Mouse (Mus musculus) C2C12 (cell line): ENCODE data around the gene Cobl. TPM values are rescaled to one million over a fixed set of nuclear protein-coding genes. Genes with fewer than 3 reads are reported as not detected.
A peak's percentile ranks its signal among the peaks of the same experiment; 100 is the strongest.

Experiments used
- H3K27me3 ChIP-seq: one replicate; pipeline ENCODE4 v1.6.1; 2011; ENCODE audit not compliant: control insufficient read depth, insufficient read depth, insufficient read length
- H3K36me3 ChIP-seq: one replicate; pipeline ENCODE4 v1.6.1; 2011; ENCODE audit not compliant: control insufficient read depth, insufficient read depth
- H3K4me3 ChIP-seq: one replicate; pipeline ENCODE4 v1.5.1; 2011; ENCODE audit warnings: mild to moderate bottlenecking, control low read depth; ENCODE audit not compliant: poor library complexity, insufficient read depth, severe bottlenecking
- H3K79me2 ChIP-seq: one replicate; pipeline ENCODE4 v1.6.1; 2011; ENCODE audit not compliant: control insufficient read depth, insufficient read depth
- H3K79me3 ChIP-seq: one replicate; pipeline ENCODE4 v1.6.1; 2011; ENCODE audit warnings: low read depth, control low read depth
- H3ac ChIP-seq: one replicate; pipeline ENCODE3; 2011; ENCODE audit warnings: low read depth; ENCODE audit not compliant: control insufficient read depth, insufficient read length
- CEBPB ChIP-seq: IDR thresholded peaks from one replicate; pipeline ENCODE4 v1.6.1; 2011; ENCODE audit warnings: low read depth, mild to moderate bottlenecking, control low read depth, moderate library complexity
- CTCF ChIP-seq: IDR thresholded peaks from one replicate; pipeline ENCODE4 v1.5.1; 2011; ENCODE audit not compliant: control insufficient read depth, insufficient read depth, insufficient read length
- FOSL1 ChIP-seq: IDR thresholded peaks from one replicate; pipeline ENCODE4 v1.8.0; 2011; ENCODE audit warnings: mild to moderate bottlenecking, low read length; ENCODE audit not compliant: poor library complexity, insufficient read depth, severe bottlenecking
- MAX ChIP-seq: IDR thresholded peaks from one replicate; pipeline ENCODE4 v1.6.1; 2011; ENCODE audit warnings: mild to moderate bottlenecking, control low read depth
- MYOD1 ChIP-seq: IDR thresholded peaks from one replicate; pipeline ENCODE4 v1.6.1; 2011; ENCODE audit warnings: low read depth; ENCODE audit not compliant: control insufficient read depth, insufficient read length
- MYOG ChIP-seq: IDR thresholded peaks from one replicate; pipeline ENCODE4 v1.6.1; 2011; ENCODE audit not compliant: control insufficient read depth, insufficient read length; ENCODE audit errors: extremely low read depth
- USF1 ChIP-seq: IDR thresholded peaks from one replicate; pipeline ENCODE4 v1.6.1; 2011; ENCODE audit warnings: low read depth, mild to moderate bottlenecking, control low read depth, moderate library complexity
- long read RNA-seq, 2 experiments: library from polyadenylated mRNA; unstranded; transcript quantifications; one replicate each; pipeline ENCODE4 v2.0.0; 2019 to 2020
- polyA plus RNA-seq: library from polyadenylated mRNA; unstranded; fragments of >200 nt; fragmentation: generic; extraction: Trizol; gene quantifications from one replicate; pipeline ENCODE4 v1.2.1, GENCODE M21; 2012; ENCODE audit warnings: missing spikeins

Gene Cobl
- 3.8 TPM for polyA plus RNA-seq
- long read RNA-seq, experiment 1, partial matches to known transcripts = 3 of 26 reads
- long read RNA-seq, experiment 1, other reads (novel, unspliced or antisense) = 23 of 26 reads
- long read RNA-seq, experiment 2, full-length matches to known transcripts = 1 of 8 reads
- long read RNA-seq, experiment 2, partial matches to known transcripts = 1 of 8 reads
- long read RNA-seq, experiment 2, other reads (novel, unspliced or antisense) = 6 of 8 reads

- TF ChIP-seq USF1 = no peak
- Histone ChIP-seq H3K4me3 (no peak within 1 kb of the TSS), H3K36me3 (no peaks in the 10 kb centered on the region), H3K79me3 (no peaks in the 10 kb centered on the region), H3K79me2 (no peaks in the 10 kb centered on the region), H3K27me3 (no peaks in the 10 kb centered on the region), H3ac (peak within 1 kb of the TSS; percentile 35)
Measured at GRCm38 (mm10) chr11:12464181-12465162, at the start of gene Cobl. Gene Cobl (minus strand): TSS chr11:12464960.

GRCm38 (mm10) chr11:12513796-12514195 is 49.0 kb upstream of the Cobl start:
- no peaks in the 10 kb centered on the region for H3K79me2 ChIP-seq
- no peaks in the 10 kb centered on the region for H3K79me3 ChIP-seq
- TF ChIP-seq USF1 (no peak), MAX (no peak), FOSL1 (no peak), CEBPB (no peak)
- no peaks in the 10 kb centered on the region for H3K27me3 ChIP-seq
- H3ac ChIP-seq = no peak overlapping the region
- no peaks in the 10 kb centered on the region for H3K36me3 ChIP-seq
- no peak overlapping the region for H3K4me3 ChIP-seq

GRCm38 (mm10) chr11:12506371-12506890 is 41.7 kb upstream of the Cobl start:
- TF ChIP-seq FOSL1 = no peak
- no peak for TF ChIP-seq CEBPB
- no peak for TF ChIP-seq CTCF
- no peak for TF ChIP-seq USF1
- TF ChIP-seq MYOD1 = no peak
- no peak for TF ChIP-seq MYOG
- no peak for TF ChIP-seq MAX
- no peaks in the 10 kb centered on the region for H3K27me3 ChIP-seq
- no peaks in the 10 kb centered on the region for H3K79me3 ChIP-seq
- no peak overlapping the region for H3K4me3 ChIP-seq
- H3K79me2 ChIP-seq = no peaks in the 10 kb centered on the region
- H3K36me3 ChIP-seq = no peaks in the 10 kb centered on the region
- H3ac ChIP-seq = no peak overlapping the region

GRCm38 (mm10) chr11:12503756-12504155 is 39.0 kb upstream of the Cobl start:
- no peak overlapping the region for H3K4me3 ChIP-seq
- H3K79me2 ChIP-seq = no peaks in the 10 kb centered on the region
- H3ac ChIP-seq = no peak overlapping the region
- H3K79me3 ChIP-seq = no peaks in the 10 kb centered on the region
- H3K36me3 ChIP-seq = no peaks in the 10 kb centered on the region
- H3K27me3 ChIP-seq = no peaks in the 10 kb centered on the region
- no peak for TF ChIP-seq CTCF
- no peak for TF ChIP-seq USF1
- no peak for TF ChIP-seq FOSL1
- no peak for TF ChIP-seq CEBPB
- TF ChIP-seq MYOG = no peak
- TF ChIP-seq MYOD1 = no peak
- no peak for TF ChIP-seq MAX

- Histone ChIP-seq H3K27me3 (no peaks in the 10 kb centered on the region), H3K4me3 (no peak overlapping the region), H3K79me2 (no peaks in the 10 kb centered on the region), H3ac (no peak overlapping the region), H3K36me3 (no peaks in the 10 kb centered on the region), H3K79me3 (no peaks in the 10 kb centered on the region)
- TF ChIP-seq MYOD1 (no peak), FOSL1 (no peak), USF1 (no peak), MAX (no peak), CTCF (no peak), CEBPB (no peak), MYOG (no peak)
Measured at GRCm38 (mm10) chr11:12501721-12502120, 37.0 kb upstream of the Cobl start.
